Mouse (Mus musculus): Measurements from ENCODE around the gene Pde11a.

- no peak for TF ChIP-seq CTCF (IDR thresholded peaks at IDR 0.05; ENCODE audit: insufficient read depth, low read length)
- TF ChIP-seq POLR2A (IDR thresholded peaks at IDR 0.05; ENCODE audit: borderline replicate concordance, extremely low read depth, low read depth, low read length), result no peak
These were observed 262.5 kb downstream of the Pde11a start for GRCm38 (mm10) chr2:76076047-76076446.
